Mouse (Mus musculus) liver, embryonic 16.5 days (tissue): ENCODE results near the gene Krt87. TPM values are rescaled to one million over a fixed set of nuclear protein-coding genes. Genes with fewer than 3 reads are reported as not detected.

Source experiments
- ATAC-seq: fragments of 200-750 bp; cut with Nextera tagmentation; 2 replicates; pipeline ENCODE4 v1.8.0; 2017; ENCODE audit warnings: low read depth, mild to moderate bottlenecking, moderate number of reproducible peaks, moderate library complexity
- H3K27ac ChIP-seq: fragments of 300-500 bp; sonication (generic); 2 replicates; pipeline ENCODE4 v1.5.1; 2014; ENCODE audit warnings: mild to moderate bottlenecking, low read length
- H3K27me3 ChIP-seq: fragments of 300-500 bp; sonication (generic); 2 replicates; pipeline ENCODE4 v1.6.1; 2014; ENCODE audit warnings: low read depth, low read length, mixed read lengths; ENCODE audit not compliant: control insufficient read depth, insufficient read depth
- H3K36me3 ChIP-seq: fragments of 300-500 bp; sonication (generic); 2 replicates; pipeline ENCODE4 v1.6.1; 2014; ENCODE audit warnings: mild to moderate bottlenecking; ENCODE audit not compliant: control insufficient read depth, insufficient read depth
- H3K4me1 ChIP-seq: fragments of 300-500 bp; sonication (generic); 2 replicates; pipeline ENCODE4 v1.6.1; 2014; ENCODE audit warnings: low read depth, low read length, mixed read lengths; ENCODE audit not compliant: control insufficient read depth
- H3K4me2 ChIP-seq: fragments of 300-500 bp; sonication (generic); 2 replicates; pipeline ENCODE4 v1.6.1; 2014; ENCODE audit warnings: low read depth, low read length, mixed read lengths
- H3K4me3 ChIP-seq: fragments of 300-500 bp; sonication (generic); 2 replicates; pipeline ENCODE4 v1.5.1; 2014; ENCODE audit warnings: low read depth, mild to moderate bottlenecking, low read length
- H3K9ac ChIP-seq: fragments of 300-500 bp; sonication (generic); 2 replicates; pipeline ENCODE4 v1.6.1; 2014; ENCODE audit warnings: low read depth, low read length
- H3K9me3 ChIP-seq: fragments of 300-500 bp; sonication (generic); replicated peaks from 2 replicates; pipeline ENCODE4 v1.6.1; 2016; ENCODE audit warnings: low read length; ENCODE audit not compliant: control insufficient read depth
- WGBS: fragments of 180-500 bp; shearing (Covaris S2); extraction: QIAGEN DNeasy Blood & Tissue Kit; methylation state at CpG from one replicate; pipeline ENCODE4 v1.1.7; 2014; ENCODE audit not compliant: insufficient replicate concordance; 5-methylcytosine and 5-hydroxymethylcytosine counted together
- polyA plus RNA-seq: library from polyadenylated mRNA; unstranded; fragments of >200 nt; fragmentation: Nextera tagmentation; extraction: Ambion mirVana; gene quantifications from 2 replicates; pipeline ENCODE4 v1.2.1, GENCODE M21; 2015

Gene Krt87
- polyA plus RNA-seq: not detected in 2 replicates

DNA sequence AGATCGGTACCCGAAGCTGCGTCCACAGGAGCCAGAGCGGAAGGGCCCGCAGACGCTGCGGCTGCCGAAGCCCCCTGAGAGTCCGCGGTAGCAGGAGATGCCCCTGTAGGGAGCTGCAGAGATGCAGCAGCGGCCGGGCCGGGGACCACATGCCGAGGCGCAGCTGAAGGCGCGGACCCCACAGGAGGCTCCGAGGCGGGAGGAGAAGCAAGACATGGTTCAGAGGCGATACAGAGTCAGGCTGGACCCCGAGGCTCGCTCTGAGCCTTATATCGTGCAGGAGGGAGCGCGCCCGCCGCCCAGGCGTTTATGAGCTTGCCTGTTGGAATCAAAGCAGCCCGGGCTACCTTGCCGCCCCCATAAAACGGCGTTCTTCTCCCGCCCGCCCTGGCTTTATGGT lies at the start of gene Krt87:
Gene Krt87 (minus strand): TSS at position 250 of the 400 bp plus-strand sequence.
- H3K9ac ChIP-seq: no peak within 1 kb of the TSS
- H3K4me2 ChIP-seq: no peak within 1 kb of the TSS
- H3K4me3 ChIP-seq: no peak within 1 kb of the TSS
- no peaks in the 10 kb centered on the region for H3K36me3 ChIP-seq
- no peak within 1 kb of the TSS for H3K27ac ChIP-seq
- ATAC-seq: no peak
- H3K4me1 ChIP-seq: no peaks in the 10 kb centered on the region
- 4% methylated on average over 34 of the region's 34 CpGs for WGBS
- H3K9me3 ChIP-seq: no peaks in the 10 kb centered on the region
- H3K27me3 ChIP-seq: peaks cover 26% of the 10 kb centered on the region

DNA sequence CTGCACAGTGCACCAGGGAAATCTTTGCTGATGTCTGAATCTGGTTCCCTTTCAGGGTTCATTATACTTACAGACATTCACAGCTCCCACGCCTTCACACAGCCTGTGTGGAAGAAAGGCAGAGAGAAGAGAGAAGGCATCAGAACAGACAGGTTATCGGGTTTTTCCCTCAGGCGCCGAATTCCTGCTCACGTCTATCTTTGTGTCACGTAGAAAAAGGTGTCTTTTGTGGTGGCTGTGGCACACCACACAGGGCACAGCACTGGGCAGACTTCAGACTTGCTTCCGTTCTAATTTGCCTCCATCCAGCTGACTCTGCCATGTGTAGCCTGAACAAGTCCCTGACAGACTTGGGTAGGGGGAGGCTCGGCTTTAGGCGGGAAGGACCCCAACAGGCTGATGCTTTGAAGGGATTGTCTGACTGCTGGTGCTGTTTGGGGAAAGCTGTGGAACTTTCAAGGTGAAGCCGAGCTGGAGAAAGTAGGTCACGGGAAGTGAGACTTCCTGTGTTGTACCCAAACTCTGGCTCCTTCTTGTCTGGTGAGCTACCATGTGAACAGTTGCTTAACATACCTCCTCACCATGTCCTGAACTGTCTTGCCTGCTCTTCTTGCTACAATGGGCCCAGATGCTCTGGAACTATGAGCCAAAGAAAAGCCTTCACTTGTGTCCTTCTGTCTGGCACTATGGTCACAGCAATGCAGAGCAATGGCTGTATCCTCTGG lies 47.5 kb upstream of the Krt87 start:
- no peak overlapping the region for H3K4me2 ChIP-seq
- no peaks in the 10 kb centered on the region for H3K9me3 ChIP-seq
- no peak overlapping the region for H3K27ac ChIP-seq
- H3K27me3 ChIP-seq: no peaks in the 10 kb centered on the region
- H3K36me3 ChIP-seq: no peaks in the 10 kb centered on the region
- H3K4me3 ChIP-seq: no peak overlapping the region
- ATAC-seq: no peak
- H3K4me1 ChIP-seq: no peaks in the 10 kb centered on the region; the same call in 1 of the 2 replicates
- 45% methylated on average over 11 of the region's 11 CpGs for WGBS
- no peak overlapping the region for H3K9ac ChIP-seq

DNA sequence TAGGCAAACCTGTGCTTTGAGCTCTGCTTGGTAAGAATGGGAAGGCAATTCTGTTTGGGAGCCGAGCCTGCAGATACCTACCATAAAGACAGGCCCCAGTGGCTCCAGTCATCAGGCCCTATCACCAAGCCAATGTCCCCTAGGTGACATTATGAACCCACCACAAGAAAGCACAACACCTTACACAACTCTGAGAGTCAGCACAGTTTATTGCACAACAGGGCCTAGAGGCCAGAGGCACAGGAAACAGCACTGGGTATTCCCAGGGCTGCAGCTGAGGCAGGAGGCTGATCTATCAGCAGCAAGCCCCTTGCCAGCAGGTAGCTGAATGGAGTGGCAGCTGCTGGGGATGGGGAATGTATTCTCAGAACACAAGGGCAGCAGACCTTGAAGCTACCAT lies 46.3 kb upstream of the Krt87 start:
- Histone ChIP-seq H3K4me3 (no peak overlapping the region), H3K9ac (no peak overlapping the region), H3K9me3 (no peaks in the 10 kb centered on the region), H3K36me3 (no peaks in the 10 kb centered on the region), H3K27me3 (no peaks in the 10 kb centered on the region; the same call in 1 of the 2 replicates), H3K4me2 (no peak overlapping the region), H3K27ac (no peak overlapping the region), H3K4me1 (no peaks in the 10 kb centered on the region; the same call in 1 of the 2 replicates)
- ATAC-seq: no peak
- 52% methylated on average over 1 of the region's 1 CpGs for WGBS

DNA sequence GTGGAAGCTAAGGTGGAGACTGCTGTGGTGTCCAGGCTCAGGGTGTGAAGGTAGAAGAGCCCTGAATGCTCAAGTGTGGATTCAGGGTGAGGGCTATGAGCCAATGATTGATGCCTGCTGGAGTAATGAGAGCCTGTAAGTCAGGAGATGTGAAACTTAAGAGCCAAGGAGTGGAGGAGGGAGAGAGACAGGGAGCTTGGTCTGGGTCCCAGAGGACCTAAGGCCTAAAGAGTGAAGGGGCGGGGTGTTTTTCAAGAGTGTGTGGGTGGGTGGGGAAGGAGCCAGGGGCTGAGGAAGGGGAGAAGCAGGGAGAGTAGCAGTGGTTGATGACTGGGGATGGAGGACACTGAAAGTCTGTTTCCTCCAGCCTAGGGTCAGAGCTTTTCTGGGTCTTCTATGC lies 45.0 kb upstream of the Krt87 start:
- 77% methylated on average over 1 of the region's 1 CpGs for WGBS
- ATAC-seq: no peak

DNA sequence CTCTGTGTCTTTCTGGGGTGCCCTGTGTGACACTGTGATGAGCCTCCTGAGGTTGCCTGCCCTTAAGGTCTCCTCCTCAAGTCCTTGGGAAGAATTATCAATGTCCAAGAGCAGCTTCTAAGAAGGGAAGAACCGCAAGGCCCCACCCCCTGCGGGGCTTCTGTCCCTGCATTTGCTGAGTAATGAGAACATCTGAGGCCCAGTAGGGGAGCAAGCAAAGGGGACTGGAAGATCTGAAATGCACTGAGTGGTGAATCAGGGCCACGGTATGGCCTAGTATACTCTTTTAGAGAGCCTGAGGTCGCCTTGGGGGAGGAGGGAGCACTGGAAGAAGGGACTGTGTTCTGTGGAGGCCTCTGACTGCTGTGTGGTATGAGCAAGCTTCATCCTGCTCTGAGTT lies 43.5 kb upstream of the Krt87 start:
- Histone ChIP-seq H3K9me3 (no peaks in the 10 kb centered on the region), H3K4me3 (no peak overlapping the region), H3K9ac (no peak overlapping the region), H3K4me2 (no peak overlapping the region), H3K27me3 (peaks cover 8% of the 10 kb centered on the region), H3K4me1 (no peaks in the 10 kb centered on the region; the same call in 1 of the 2 replicates), H3K36me3 (no peaks in the 10 kb centered on the region), H3K27ac (no peak overlapping the region)
- 20% methylated on average over 4 of the region's 4 CpGs for WGBS
- ATAC-seq: no peak

More for the DNA sequence above, 45.0 kb upstream of the Krt87 start:
- H3K36me3 ChIP-seq: no peaks in the 10 kb centered on the region
- H3K27me3 ChIP-seq: peaks cover 8% of the 10 kb centered on the region
- H3K4me2 ChIP-seq: no peak overlapping the region
- H3K9ac ChIP-seq: no peak overlapping the region
- H3K4me1 ChIP-seq: no peaks in the 10 kb centered on the region; the same call in 1 of the 2 replicates
- H3K27ac ChIP-seq: no peak overlapping the region
- no peaks in the 10 kb centered on the region for H3K9me3 ChIP-seq
- no peak overlapping the region for H3K4me3 ChIP-seq

DNA sequence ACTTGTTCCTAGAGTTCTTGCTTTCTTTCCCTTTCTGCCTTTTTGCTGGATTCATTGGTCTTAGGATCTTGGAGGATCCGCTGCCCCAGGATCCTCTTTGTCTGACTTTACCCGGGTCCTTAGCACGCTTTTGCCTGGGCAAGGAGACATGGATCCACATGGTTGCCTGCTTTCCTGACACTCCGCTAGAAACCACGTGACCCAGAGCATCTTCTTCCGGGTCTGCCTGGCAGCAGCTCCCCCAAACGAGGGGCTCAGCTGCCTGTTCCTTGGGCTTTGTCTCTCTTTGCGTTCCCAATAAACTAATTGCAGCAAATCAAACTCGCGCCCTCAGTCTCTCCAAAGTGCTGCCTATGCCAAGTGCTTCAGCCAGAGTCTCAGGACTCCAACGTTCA lies 41.1 kb upstream of the Krt87 start:
- H3K9me3 ChIP-seq: no peaks in the 10 kb centered on the region
- no peak overlapping the region for H3K9ac ChIP-seq
- no peak overlapping the region for H3K27ac ChIP-seq
- 34% methylated on average over 11 of the region's 11 CpGs for WGBS
- H3K4me2 ChIP-seq: peak overlapping the region; percentile 6; the same call in 1 of the 2 replicates
- peaks cover 8% of the 10 kb centered on the region for H3K27me3 ChIP-seq
- H3K4me3 ChIP-seq: no peak overlapping the region
- no peaks in the 10 kb centered on the region for H3K4me1 ChIP-seq
- no peak for ATAC-seq
- no peaks in the 10 kb centered on the region for H3K36me3 ChIP-seq

DNA sequence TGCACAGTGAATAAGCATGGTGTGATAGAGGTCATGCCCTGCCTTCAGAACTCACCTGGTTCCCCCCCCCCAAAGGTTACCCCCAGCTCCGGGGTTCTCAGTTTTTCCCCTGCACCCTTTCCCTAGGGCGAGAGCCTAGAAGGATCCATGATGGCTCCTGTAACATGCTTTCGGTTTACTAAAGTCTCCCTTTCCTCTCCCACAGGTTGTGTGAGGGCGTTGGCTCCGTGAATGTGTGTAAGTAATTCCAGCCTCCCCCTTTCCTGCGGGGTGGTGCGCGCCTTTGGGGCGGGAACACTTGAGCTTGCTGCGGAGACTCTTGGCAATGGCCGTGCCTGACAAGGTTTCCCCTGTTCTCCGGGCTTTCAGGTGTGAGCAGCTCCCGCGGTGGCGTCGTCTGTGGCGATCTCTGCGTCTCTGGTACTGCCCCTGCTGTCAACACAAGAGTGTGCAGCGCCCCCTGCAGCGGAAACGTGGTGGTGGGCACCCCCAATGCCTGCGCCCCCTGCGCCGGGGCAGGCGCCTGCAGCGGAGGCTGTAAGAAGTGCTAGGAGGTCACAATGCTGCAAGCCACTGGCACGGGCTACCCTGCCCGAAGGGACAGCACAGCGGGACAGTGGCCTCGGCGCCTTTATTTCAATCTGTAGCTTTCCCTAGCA lies 40.5 kb upstream of the Krt87 start:
- H3K4me2 ChIP-seq: peak overlapping the region; percentile 6; the same call in 1 of the 2 replicates
- 9% methylated on average over 31 of the region's 31 CpGs for WGBS
- ATAC-seq: no peak

DNA sequence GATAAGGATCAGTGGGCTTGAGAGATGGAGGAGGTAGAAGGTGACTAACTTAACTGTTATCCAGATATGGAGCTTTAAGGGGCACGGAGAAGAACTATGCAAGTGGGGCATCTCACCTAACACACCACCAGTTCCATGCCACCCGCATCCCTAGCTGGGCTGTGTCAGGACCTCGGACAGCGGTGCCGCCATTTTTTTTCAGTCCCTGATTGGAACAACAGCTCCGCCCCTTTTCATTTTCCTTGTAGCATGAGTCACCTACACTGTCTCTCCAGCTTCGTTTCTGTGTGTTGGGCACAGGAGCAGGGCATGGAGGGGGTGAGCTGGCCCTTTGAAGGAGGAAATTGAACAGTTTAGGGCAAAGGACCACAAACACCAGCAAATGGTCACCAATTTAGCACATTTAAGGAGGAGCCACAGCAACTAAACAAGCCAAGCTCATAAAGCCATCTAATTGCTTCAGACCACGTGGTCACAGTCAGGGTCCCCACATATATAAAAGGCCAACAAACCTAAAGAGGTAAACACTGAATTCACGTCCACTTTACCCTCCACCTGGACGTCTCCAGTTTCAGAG lies 34.4 kb upstream of the Krt87 start, which contains the start of gene Krt86:
Gene Krt86 (plus strand): TSS at position 527 of the 577 bp plus-strand sequence.
- H3K9me3 ChIP-seq: no peaks in the 10 kb centered on the region
- H3K4me2 ChIP-seq: no peak within 1 kb of the TSS
- H3K4me3 ChIP-seq: no peak within 1 kb of the TSS
- H3K36me3 ChIP-seq: no peaks in the 10 kb centered on the region
- no peaks in the 10 kb centered on the region for H3K4me1 ChIP-seq
- no peak for ATAC-seq
- H3K27ac ChIP-seq: no peak within 1 kb of the TSS
- H3K27me3 ChIP-seq: no peaks in the 10 kb centered on the region; the same call in 1 of the 2 replicates
- WGBS: 21% methylated on average over 10 of the region's 10 CpGs
- no peak within 1 kb of the TSS for H3K9ac ChIP-seq

More for the DNA sequence above, 40.5 kb upstream of the Krt87 start:
- H3K36me3 ChIP-seq: no peaks in the 10 kb centered on the region
- H3K4me3 ChIP-seq: 0 out of 2 replicates have a peak overlapping the region, but pooled peaks have one; percentile 5
- no peaks in the 10 kb centered on the region for H3K9me3 ChIP-seq
- H3K27ac ChIP-seq: no peak overlapping the region
- H3K27me3 ChIP-seq: peaks cover 8% of the 10 kb centered on the region
- H3K9ac ChIP-seq: no peak overlapping the region
- H3K4me1 ChIP-seq: no peaks in the 10 kb centered on the region
